Mouse (Mus musculus): ENCODE measurements around the gene Olfr1020. TPM values are rescaled to one million over a fixed set of nuclear protein-coding genes. Genes with fewer than 3 reads are reported as not detected.

The Olfr1020 gene
- not detected in 2 replicates for polyA plus RNA-seq (2015; fragmentation: Nextera tagmentation; extraction: Ambion mirVana)

GRCm38 (mm10) chr2:85846730-85847129 lies at the start of gene Olfr1020:
Gene Olfr1020, plus strand, starts transcription at chr2:85847030.
- H3K27ac ChIP-seq (ENCODE audit: low read length), result no peak within 1 kb of the TSS
- H3K36me3 ChIP-seq (ENCODE audit: control insufficient read depth, insufficient read depth), result no peaks in the 10 kb centered on the region
- no peaks in the 10 kb centered on the region for H3K4me1 ChIP-seq (ENCODE audit: control insufficient read depth, low read depth, low read length)
- H3K9me3 ChIP-seq (replicated peaks; ENCODE audit: control insufficient read depth, low read length), result no peaks in the 10 kb centered on the region
- no peak within 1 kb of the TSS for H3K4me2 ChIP-seq (ENCODE audit: low read depth, low read length)
- H3K4me3 ChIP-seq (ENCODE audit: low read depth, low read length), result no peak within 1 kb of the TSS
- 57% methylated on average over 1 of the region's 1 CpGs for WGBS (ENCODE audit: insufficient replicate concordance)
- no peaks in the 10 kb centered on the region for H3K27me3 ChIP-seq (ENCODE audit: control insufficient read depth, insufficient read depth, low read depth, low read length)
- no peak within 1 kb of the TSS for H3K9ac ChIP-seq (ENCODE audit: low read depth, low read length)
- ATAC-seq (ENCODE audit: low read depth), result no peak

GRCm38 (mm10) chr2:85802444-85802843 lies 44.4 kb upstream of the Olfr1020 start, which contains the start of gene Olfr1016:
Gene Olfr1016, minus strand, starts transcription at chr2:85802544.
- Histone ChIP-seq H3K4me3 (ENCODE audit: low read depth, low read length) (no peak within 1 kb of the TSS), H3K27ac (ENCODE audit: low read length) (no peak within 1 kb of the TSS), H3K9me3 (replicated peaks; ENCODE audit: control insufficient read depth, low read length) (no peaks in the 10 kb centered on the region), H3K36me3 (ENCODE audit: control insufficient read depth, insufficient read depth) (no peaks in the 10 kb centered on the region), H3K4me2 (ENCODE audit: low read depth, low read length) (no peak within 1 kb of the TSS), H3K4me1 (ENCODE audit: control insufficient read depth, low read depth, low read length) (no peaks in the 10 kb centered on the region), H3K9ac (ENCODE audit: low read depth, low read length) (no peak within 1 kb of the TSS), H3K27me3 (ENCODE audit: control insufficient read depth, insufficient read depth, low read depth, low read length) (no peaks in the 10 kb centered on the region)
- ATAC-seq (ENCODE audit: low read depth), result no peak
- WGBS (ENCODE audit: insufficient replicate concordance), result 59% methylated on average over 2 of the region's 2 CpGs

GRCm38 (mm10) chr2:85804501-85804900 lies 42.3 kb upstream of the Olfr1020 start:
- 63% methylated on average over 4 of the region's 4 CpGs for WGBS (ENCODE audit: insufficient replicate concordance)
- H3K4me3 ChIP-seq (ENCODE audit: low read depth, low read length), result no peak overlapping the region
- no peak for ATAC-seq (ENCODE audit: low read depth)

GRCm38 (mm10) chr2:85818179-85818578 lies 28.7 kb upstream of the Olfr1020 start, which contains the start of gene Olfr1018:
Gene Olfr1018, plus strand, starts transcription at chr2:85818479.
- H3K9me3 ChIP-seq (replicated peaks; ENCODE audit: control insufficient read depth, low read length), result no peaks in the 10 kb centered on the region
- H3K27me3 ChIP-seq (ENCODE audit: control insufficient read depth, insufficient read depth, low read depth, low read length), result no peaks in the 10 kb centered on the region
- H3K4me1 ChIP-seq (ENCODE audit: control insufficient read depth, low read depth, low read length), result no peaks in the 10 kb centered on the region
- H3K27ac ChIP-seq (ENCODE audit: low read length), result no peak within 1 kb of the TSS
- no peak within 1 kb of the TSS for H3K9ac ChIP-seq (ENCODE audit: low read depth, low read length)
- no peak within 1 kb of the TSS for H3K4me3 ChIP-seq (ENCODE audit: low read depth, low read length)
- H3K36me3 ChIP-seq (ENCODE audit: control insufficient read depth, insufficient read depth), result no peaks in the 10 kb centered on the region
- ATAC-seq (ENCODE audit: low read depth), result no peak
- H3K4me2 ChIP-seq (ENCODE audit: low read depth, low read length), result no peak within 1 kb of the TSS

More at GRCm38 (mm10) chr2:85804501-85804900, 42.3 kb upstream of the Olfr1020 start:
- H3K4me1 ChIP-seq (ENCODE audit: control insufficient read depth, low read depth, low read length), result no peaks in the 10 kb centered on the region
- no peak overlapping the region for H3K9ac ChIP-seq (ENCODE audit: low read depth, low read length)
- H3K4me2 ChIP-seq (ENCODE audit: low read depth, low read length), result no peak overlapping the region
- no peaks in the 10 kb centered on the region for H3K9me3 ChIP-seq (replicated peaks; ENCODE audit: control insufficient read depth, low read length)
- H3K36me3 ChIP-seq (ENCODE audit: control insufficient read depth, insufficient read depth), result no peaks in the 10 kb centered on the region
- no peaks in the 10 kb centered on the region for H3K27me3 ChIP-seq (ENCODE audit: control insufficient read depth, insufficient read depth, low read depth, low read length)
- H3K27ac ChIP-seq (ENCODE audit: low read length), result no peak overlapping the region

- Histone ChIP-seq H3K27me3 (ENCODE audit: control insufficient read depth, insufficient read depth, low read depth, low read length) (no peaks in the 10 kb centered on the region), H3K4me2 (ENCODE audit: low read depth, low read length) (no peak within 1 kb of the TSS), H3K4me1 (ENCODE audit: control insufficient read depth, low read depth, low read length) (no peaks in the 10 kb centered on the region), H3K9me3 (replicated peaks; ENCODE audit: control insufficient read depth, low read length) (no peaks in the 10 kb centered on the region), H3K9ac (ENCODE audit: low read depth, low read length) (no peak within 1 kb of the TSS), H3K27ac (ENCODE audit: low read length) (no peak within 1 kb of the TSS), H3K4me3 (ENCODE audit: low read depth, low read length) (no peak within 1 kb of the TSS), H3K36me3 (ENCODE audit: control insufficient read depth, insufficient read depth) (no peaks in the 10 kb centered on the region)
- ATAC-seq (ENCODE audit: low read depth), result no peak
These were observed 1.4 kb upstream of the Olfr1020 start, which contains the start of gene Olfr1019 for GRCm38 (mm10) chr2:85845383-85845782. Gene Olfr1019, minus strand, starts transcription at chr2:85845483.

GRCm38 (mm10) chr2:85868294-85868693 lies 21.5 kb downstream of the Olfr1020 start, which contains the start of gene Olfr1022:
Gene Olfr1022, plus strand, starts transcription at chr2:85868594.
- Histone ChIP-seq H3K4me3 (ENCODE audit: low read depth, low read length) (no peak within 1 kb of the TSS), H3K9me3 (replicated peaks; ENCODE audit: control insufficient read depth, low read length) (no peaks in the 10 kb centered on the region), H3K9ac (ENCODE audit: low read depth, low read length) (no peak within 1 kb of the TSS), H3K27ac (ENCODE audit: low read length) (no peak within 1 kb of the TSS), H3K4me1 (ENCODE audit: control insufficient read depth, low read depth, low read length) (no peaks in the 10 kb centered on the region), H3K36me3 (ENCODE audit: control insufficient read depth, insufficient read depth) (no peaks in the 10 kb centered on the region), H3K27me3 (ENCODE audit: control insufficient read depth, insufficient read depth, low read depth, low read length) (no peaks in the 10 kb centered on the region), H3K4me2 (ENCODE audit: low read depth, low read length) (no peak within 1 kb of the TSS)
- ATAC-seq (ENCODE audit: low read depth), result no peak
- 20% methylated on average over 2 of the region's 2 CpGs for WGBS (ENCODE audit: insufficient replicate concordance)

GRCm38 (mm10) chr2:85885340-85885739 lies 38.5 kb downstream of the Olfr1020 start, which contains the start of gene Olfr1023:
Gene Olfr1023, plus strand, starts transcription at chr2:85885640.
- no peak within 1 kb of the TSS for H3K4me3 ChIP-seq (ENCODE audit: low read depth, low read length)
- H3K4me2 ChIP-seq (ENCODE audit: low read depth, low read length), result no peak within 1 kb of the TSS
- H3K27ac ChIP-seq (ENCODE audit: low read length), result no peak within 1 kb of the TSS
- no peaks in the 10 kb centered on the region for H3K9me3 ChIP-seq (replicated peaks; ENCODE audit: control insufficient read depth, low read length)
- no peaks in the 10 kb centered on the region for H3K27me3 ChIP-seq (ENCODE audit: control insufficient read depth, insufficient read depth, low read depth, low read length)
- 50% methylated on average over 2 of the region's 2 CpGs for WGBS (ENCODE audit: insufficient replicate concordance)
- H3K4me1 ChIP-seq (ENCODE audit: control insufficient read depth, low read depth, low read length), result no peaks in the 10 kb centered on the region
- no peak for ATAC-seq (ENCODE audit: low read depth)
- H3K36me3 ChIP-seq (ENCODE audit: control insufficient read depth, insufficient read depth), result no peaks in the 10 kb centered on the region
- H3K9ac ChIP-seq (ENCODE audit: low read depth, low read length), result no peak within 1 kb of the TSS

Other genes starting within 250 kb of the Olfr1020 start
- not detected in 2 replicates for gene Olfr1000, start 235.1 kb upstream of the Olfr1020 start, polyA plus RNA-seq (2015; fragmentation: Nextera tagmentation; extraction: Ambion mirVana)
- gene Olfr1002, start 196.3 kb upstream of the Olfr1020 start, polyA plus RNA-seq (2015; fragmentation: Nextera tagmentation; extraction: Ambion mirVana), result not detected in 2 replicates
- gene Olfr154, start 182.6 kb upstream of the Olfr1020 start, polyA plus RNA-seq (2015; fragmentation: Nextera tagmentation; extraction: Ambion mirVana), result not detected in 2 replicates
- gene Olfr1006, start 168.3 kb upstream of the Olfr1020 start, polyA plus RNA-seq (2015; fragmentation: Nextera tagmentation; extraction: Ambion mirVana), result not detected in 2 replicates
- not detected in 2 replicates for gene Olfr1008, start 157.6 kb upstream of the Olfr1020 start, polyA plus RNA-seq (2015; fragmentation: Nextera tagmentation; extraction: Ambion mirVana)
- not detected in 2 replicates for gene Olfr1009, start 131.6 kb upstream of the Olfr1020 start, polyA plus RNA-seq (2015; fragmentation: Nextera tagmentation; extraction: Ambion mirVana)
- not detected in 2 replicates for gene Olfr1012, start 84.3 kb upstream of the Olfr1020 start, polyA plus RNA-seq (2015; fragmentation: Nextera tagmentation; extraction: Ambion mirVana)
- not detected in 2 replicates for gene Olfr1013, start 79.9 kb upstream of the Olfr1020 start, polyA plus RNA-seq (2015; fragmentation: Nextera tagmentation; extraction: Ambion mirVana)
- gene Olfr1014, start 74.3 kb upstream of the Olfr1020 start, polyA plus RNA-seq (2015; fragmentation: Nextera tagmentation; extraction: Ambion mirVana), result not detected in 2 replicates
- gene Olfr1015, start 65.0 kb upstream of the Olfr1020 start, polyA plus RNA-seq (2015; fragmentation: Nextera tagmentation; extraction: Ambion mirVana), result not detected in 2 replicates
- not detected in 2 replicates for gene Olfr1016, start 44.5 kb upstream of the Olfr1020 start, polyA plus RNA-seq (2015; fragmentation: Nextera tagmentation; extraction: Ambion mirVana)
- not detected in 2 replicates for gene Olfr1018, start 28.6 kb upstream of the Olfr1020 start, polyA plus RNA-seq (2015; fragmentation: Nextera tagmentation; extraction: Ambion mirVana)
- not detected in 2 replicates for gene Olfr1019, start 1.5 kb upstream of the Olfr1020 start, polyA plus RNA-seq (2015; fragmentation: Nextera tagmentation; extraction: Ambion mirVana)
- not detected in 2 replicates for gene Olfr1022, start 21.6 kb downstream of the Olfr1020 start, polyA plus RNA-seq (2015; fragmentation: Nextera tagmentation; extraction: Ambion mirVana)
- not detected in 2 replicates for gene Olfr1023, start 38.6 kb downstream of the Olfr1020 start, polyA plus RNA-seq (2015; fragmentation: Nextera tagmentation; extraction: Ambion mirVana)
- not detected in 2 replicates for gene Olfr1024, start 58.0 kb downstream of the Olfr1020 start, polyA plus RNA-seq (2015; fragmentation: Nextera tagmentation; extraction: Ambion mirVana)
- gene Olfr1025-ps1, start 68.2 kb downstream of the Olfr1020 start, polyA plus RNA-seq (2015; fragmentation: Nextera tagmentation; extraction: Ambion mirVana), result not detected in 2 replicates
- gene Olfr1026, start 74.5 kb downstream of the Olfr1020 start, polyA plus RNA-seq (2015; fragmentation: Nextera tagmentation; extraction: Ambion mirVana), result not detected in 2 replicates
- gene Olfr1028, start 103.4 kb downstream of the Olfr1020 start, polyA plus RNA-seq (2015; fragmentation: Nextera tagmentation; extraction: Ambion mirVana), result not detected in 2 replicates
- gene Olfr1029, start 126.9 kb downstream of the Olfr1020 start, polyA plus RNA-seq (2015; fragmentation: Nextera tagmentation; extraction: Ambion mirVana), result not detected in 2 replicates
- not detected in 2 replicates for gene Olfr1030, start 132.2 kb downstream of the Olfr1020 start, polyA plus RNA-seq (2015; fragmentation: Nextera tagmentation; extraction: Ambion mirVana)
- not detected in 2 replicates for gene Olfr1031, start 143.3 kb downstream of the Olfr1020 start, polyA plus RNA-seq (2015; fragmentation: Nextera tagmentation; extraction: Ambion mirVana)
- gene Olfr1032, start 158.5 kb downstream of the Olfr1020 start, polyA plus RNA-seq (2015; fragmentation: Nextera tagmentation; extraction: Ambion mirVana), result not detected in 2 replicates
- 1.1 and 1.5 TPM in 2 replicates for gene Olfr1033, start 173.6 kb downstream of the Olfr1020 start, polyA plus RNA-seq (2015; fragmentation: Nextera tagmentation; extraction: Ambion mirVana)
- 0.05 and 0.06 TPM in 2 replicates for gene Olfr1034, start 198.8 kb downstream of the Olfr1020 start, polyA plus RNA-seq (2015; fragmentation: Nextera tagmentation; extraction: Ambion mirVana)
- gene Olfr1036, start 227.0 kb downstream of the Olfr1020 start, polyA plus RNA-seq (2015; fragmentation: Nextera tagmentation; extraction: Ambion mirVana), result not detected in 2 replicates
- not detected in 2 replicates for gene Olfr1037, start 240.4 kb downstream of the Olfr1020 start, polyA plus RNA-seq (2015; fragmentation: Nextera tagmentation; extraction: Ambion mirVana)

All from liver, embryonic 16.5 days (tissue).